Mouse (Mus musculus) adrenal gland, postnatal 4 days (tissue): Measurements from ENCODE around the gene Psma5. TPM values are rescaled to one million over a fixed set of nuclear protein-coding genes. Genes with fewer than 3 reads are reported as not detected.
A peak's percentile ranks its signal among the peaks of the same experiment; 100 is the strongest.
"Not testable (repeated sequence)": the region's sequence is repeated elsewhere in the genome, so short reads cannot be mapped to it uniquely, and the experiment has no call there.

Source experiments
- DNase-seq, 2 experiments: peaks; one replicate each; pipeline ENCODE4 v3.0.0; 2021 to 2022; ENCODE audit warnings: low spot score in 2 of 2, mixed read lengths in 2 of 2
- total RNA-seq, 2 experiments: library from RNA; stranded (reverse); gene quantifications; 2 replicates each; pipeline ENCODE4 v1.2.3; 2021

The Psma5 gene
- total RNA-seq, 2 experiments from 2014 or later = 99.9 to 102 TPM

GRCm38 (mm10) chr3:108279495-108279894 lies 22.8 kb downstream of the Psma5 start:
- DNase-seq = not testable (repeated sequence)

GRCm38 (mm10) chr3:108282401-108283240 lies 25.9 kb downstream of the Psma5 start:
- DNase-seq = no peak

GRCm38 (mm10) chr3:108283241-108283561 lies 26.5 kb downstream of the Psma5 start:
- DNase-seq = no peak

DNA sequence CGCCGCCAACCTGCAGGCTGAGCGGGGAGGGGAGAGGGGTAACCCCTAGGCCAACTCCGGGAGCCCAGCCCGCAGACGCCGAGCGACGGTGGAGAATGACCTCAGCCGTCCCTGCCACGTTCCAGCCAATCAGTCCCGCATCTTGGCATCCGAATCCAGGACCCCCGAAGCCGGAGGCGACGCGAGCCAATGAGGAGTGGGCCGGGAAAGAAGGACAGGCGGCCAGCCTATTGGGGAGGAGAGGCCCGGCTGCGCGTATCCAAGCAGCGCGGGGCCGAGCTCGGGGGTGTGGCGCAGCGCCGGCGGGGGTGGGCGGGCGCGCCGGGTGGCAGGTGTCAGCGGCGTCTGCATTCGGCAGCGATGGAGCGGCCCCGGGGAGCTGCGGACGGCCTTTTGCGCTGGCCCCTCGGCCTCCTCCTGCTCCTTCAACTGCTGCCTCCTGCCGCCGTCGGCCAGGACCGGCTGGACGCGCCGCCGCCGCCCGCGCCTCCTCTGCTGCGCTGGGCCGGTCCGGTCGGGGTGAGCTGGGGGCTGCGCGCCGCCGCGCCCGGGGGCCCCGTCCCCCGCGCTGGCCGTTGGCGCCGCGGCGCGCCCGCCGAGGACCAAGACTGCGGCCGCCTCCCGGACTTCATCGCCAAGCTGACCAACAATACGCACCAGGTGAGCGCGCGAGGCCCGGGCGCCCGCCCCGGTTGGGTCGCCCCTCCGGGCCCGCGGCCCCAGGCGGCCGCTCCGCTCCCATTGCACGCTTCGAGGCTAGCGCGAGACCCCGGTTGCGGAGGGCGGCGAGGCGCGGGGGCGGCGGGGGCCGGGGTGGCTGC lies 27.3 kb downstream of the Psma5 start, which contains the start of gene Sort1:
TSS of gene Sort1 (plus strand) at position 302 of the 821 bp plus-strand sequence.
- peak; percentile 53 to 73 for DNase-seq

DNA sequence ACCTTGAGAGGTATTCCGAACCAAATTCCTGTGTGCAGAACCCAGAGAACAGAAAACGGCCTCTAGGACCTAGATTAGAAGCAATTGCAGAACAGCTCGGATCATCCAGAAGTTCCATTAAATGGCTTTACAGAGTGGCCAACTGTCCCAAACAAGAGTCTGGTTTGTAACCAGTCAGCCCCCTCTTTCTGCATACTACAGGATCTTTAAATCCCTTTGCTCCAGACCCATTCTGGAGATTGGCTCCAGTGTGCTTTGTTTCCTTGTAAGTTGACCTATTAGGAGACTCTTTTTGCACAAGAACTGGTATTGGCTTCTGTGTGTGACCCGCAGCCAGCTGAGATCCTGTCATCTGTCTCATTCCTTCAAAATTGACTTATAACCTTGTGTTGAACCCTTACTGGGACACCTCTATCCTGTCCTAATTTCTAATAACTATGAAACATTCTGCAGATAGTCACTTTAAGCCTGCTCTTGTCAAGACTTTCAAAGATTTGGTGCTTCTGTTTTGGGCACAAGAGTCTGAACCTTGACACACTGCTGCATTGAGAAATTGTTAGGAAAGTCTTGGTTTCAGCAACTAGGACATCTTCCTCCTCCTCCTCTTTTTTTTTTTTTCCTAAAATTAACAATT lies 28.5 kb downstream of the Psma5 start:
- no peak for DNase-seq

- DNase-seq = no peak
These were observed 30.1 kb downstream of the Psma5 start for GRCm38 (mm10) chr3:108286671-108287439.

- no peak for DNase-seq
These were observed 31.4 kb downstream of the Psma5 start for GRCm38 (mm10) chr3:108287811-108288805.

DNA sequence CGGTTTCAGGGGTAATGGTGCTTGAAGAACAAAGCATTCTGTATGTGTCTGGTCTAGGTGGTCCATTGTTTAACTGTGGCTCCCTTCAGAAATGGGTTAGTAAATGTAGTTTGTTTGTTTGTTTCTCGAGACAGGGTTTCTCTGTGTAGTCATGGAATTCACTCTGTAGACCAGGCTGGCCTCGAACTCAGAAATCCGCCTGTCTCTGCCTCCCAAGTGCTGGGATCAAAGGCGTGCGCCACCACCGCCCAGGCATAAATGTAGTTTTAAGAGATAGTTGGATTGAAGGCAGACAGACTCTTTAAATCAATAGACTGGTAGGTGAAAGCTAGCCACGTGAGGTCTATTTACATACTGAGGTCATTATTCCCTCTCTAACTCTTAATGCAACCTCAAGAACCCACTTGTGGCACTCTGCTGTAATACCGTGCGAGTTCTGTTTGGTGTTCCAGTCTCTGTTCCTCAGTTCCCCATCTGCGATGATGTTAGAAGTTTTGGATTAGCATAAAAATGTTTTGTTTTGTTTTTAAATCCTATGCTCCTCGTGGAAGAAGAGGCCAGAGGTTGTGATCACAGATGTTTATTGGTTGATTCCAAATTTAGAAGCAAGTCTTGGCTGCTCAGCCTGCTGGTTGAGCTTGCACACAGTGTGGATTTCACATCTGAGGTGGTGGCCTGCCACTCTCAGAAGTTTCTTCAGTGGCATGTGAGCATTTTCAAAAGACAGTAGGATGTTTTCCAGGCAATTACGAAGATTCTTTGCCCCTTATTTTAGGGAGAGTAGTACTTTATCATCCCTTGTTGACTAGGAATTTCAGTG lies 32.8 kb downstream of the Psma5 start:
- no peak for DNase-seq

DNA sequence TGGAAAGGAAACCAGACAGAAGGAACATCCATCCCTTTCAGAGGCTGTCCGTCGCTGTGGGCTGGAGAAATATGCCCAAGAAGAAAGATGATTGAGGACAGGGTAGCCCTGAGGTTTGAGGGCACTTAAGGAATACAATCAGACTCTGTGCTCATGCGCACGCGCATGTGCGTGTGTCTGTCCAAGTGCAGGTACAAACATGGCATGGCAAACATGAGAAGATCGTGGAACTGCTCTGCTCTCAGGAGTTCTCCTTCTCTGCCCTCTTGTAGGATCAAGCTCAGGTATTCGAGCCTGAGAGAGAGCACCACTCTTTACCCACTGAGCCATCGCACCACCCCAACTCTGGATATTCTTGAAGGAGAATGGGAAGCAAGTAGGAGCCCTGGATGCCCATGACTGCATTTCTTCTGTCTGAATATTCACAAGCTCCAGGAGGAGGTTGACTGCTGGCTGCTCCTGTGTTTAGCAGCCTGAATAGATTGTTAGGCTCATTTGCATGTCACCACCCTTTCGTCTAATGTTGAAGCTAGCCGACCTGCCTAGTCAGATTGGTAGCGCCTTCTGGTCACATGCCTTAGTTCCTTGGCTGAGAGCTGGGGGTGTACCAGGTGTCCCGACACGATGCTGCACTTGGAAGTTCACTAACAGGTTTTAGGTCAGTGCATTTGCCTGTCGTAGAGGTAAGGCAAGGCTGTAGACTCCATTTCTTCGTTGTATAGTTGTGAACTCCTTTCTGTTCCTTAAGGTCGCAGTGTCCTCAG lies 34.5 kb downstream of the Psma5 start:
- DNase-seq = no peak

- no peak for DNase-seq
These were observed 37.7 kb downstream of the Psma5 start for GRCm38 (mm10) chr3:108294398-108294797.

- no peak for DNase-seq
These were observed 38.9 kb downstream of the Psma5 start for GRCm38 (mm10) chr3:108295379-108296219.

- peak; percentile 18 to 38 for DNase-seq
These were observed 39.7 kb downstream of the Psma5 start for GRCm38 (mm10) chr3:108296220-108297049.

DNA sequence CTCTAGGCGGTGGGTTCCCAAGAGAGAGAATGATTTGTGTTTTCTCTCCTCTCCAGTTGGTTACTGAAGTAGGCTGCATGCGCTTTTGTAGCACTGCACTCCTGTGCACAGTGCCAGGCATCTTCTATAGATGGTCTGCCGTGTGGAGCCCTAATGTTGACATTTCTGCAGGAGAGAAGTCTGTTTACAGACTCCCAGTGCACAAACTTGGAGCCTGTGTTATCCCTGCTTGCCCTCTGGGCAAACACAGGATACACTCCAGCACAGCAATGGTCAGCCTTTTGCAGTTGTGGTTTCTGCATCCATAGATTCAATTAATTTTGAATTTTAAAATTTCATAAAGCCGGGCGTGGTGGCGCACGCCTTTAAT lies 40.3 kb downstream of the Psma5 start:
- DNase-seq = no peak

DNA sequence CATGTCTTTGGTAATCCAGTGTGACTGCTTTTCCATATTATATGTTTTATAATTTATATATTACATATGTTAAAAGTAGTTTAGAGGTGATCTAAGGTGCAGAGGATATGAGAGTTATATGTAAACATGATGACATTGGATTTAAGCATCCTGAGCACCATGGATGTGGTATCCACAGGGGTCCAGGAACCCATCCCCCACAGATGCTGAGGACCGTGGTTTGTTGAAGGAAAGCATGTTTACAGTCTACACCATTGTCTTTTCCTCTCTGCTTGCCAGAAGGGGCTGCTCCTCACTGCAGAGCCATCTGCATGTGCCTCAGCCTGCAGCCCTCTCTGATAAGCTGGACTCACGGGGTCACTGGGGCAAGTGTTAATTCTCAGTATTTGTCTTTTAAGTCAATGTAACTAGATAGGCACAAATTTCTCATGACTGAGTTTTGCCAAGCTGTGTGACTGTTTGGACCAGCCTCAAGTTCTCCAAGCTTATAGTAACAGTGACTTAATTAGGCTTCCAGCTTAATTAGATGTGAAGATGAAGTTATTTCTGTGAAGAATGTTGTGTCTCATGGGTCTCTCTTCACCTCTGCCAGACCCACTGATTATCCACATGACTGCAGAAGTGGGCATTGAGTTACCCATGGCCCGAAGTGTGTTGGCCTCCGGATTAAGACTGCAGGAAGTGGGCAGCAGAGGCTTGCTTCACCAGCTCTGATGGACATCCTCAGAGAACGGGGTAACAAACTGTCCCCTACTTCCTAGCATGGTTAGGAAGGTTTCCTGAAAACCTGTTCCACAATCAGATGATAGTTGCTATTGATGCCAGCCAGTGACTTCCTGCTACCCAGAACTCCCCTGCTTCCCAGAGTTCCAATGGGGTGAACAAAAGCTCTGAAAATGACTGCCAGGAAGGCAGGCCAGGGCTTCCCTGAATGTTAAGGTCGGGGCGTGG lies 41.2 kb downstream of the Psma5 start:
- no peak for DNase-seq

- no peak for DNase-seq
These were observed 43.8 kb downstream of the Psma5 start for GRCm38 (mm10) chr3:108300455-108301030.
